Mouse (Mus musculus): ENCODE measurements at regions not wholly inside any gene's neighbourhood (a gene's known extent, or its start where the extent isn't known, plus 50 kb on each side); places are given as distances from the start of the nearest gene placed in this dataset.

DNA sequence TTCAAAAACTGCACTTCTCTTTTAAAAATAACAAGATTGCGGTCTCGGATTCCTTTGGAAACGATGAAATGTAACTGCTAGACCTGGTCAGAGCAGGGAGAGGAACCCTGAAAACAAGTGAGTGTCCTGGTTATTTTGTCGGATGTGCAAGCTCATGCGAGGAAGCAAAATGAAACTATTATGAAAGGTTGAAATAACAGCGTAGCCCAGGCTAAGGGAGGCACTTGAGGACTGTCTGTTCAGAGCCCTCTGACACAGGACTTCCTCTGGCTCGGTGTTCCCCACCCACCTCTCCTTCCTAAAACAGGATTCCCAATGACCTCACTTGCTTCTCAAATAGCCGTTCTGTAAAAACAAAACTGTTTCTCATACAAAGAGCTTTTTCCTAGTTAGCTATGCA lies 51.3 kb upstream of the S1pr1 start:
- TF ChIP-seq POLR2A (IDR thresholded peaks at IDR 0.05; ENCODE audit: insufficient read depth, low read length) (no peak), CTCF (IDR thresholded peaks at IDR 0.05; ENCODE audit: low read depth, low read length) (no peak), EP300 (IDR thresholded peaks at IDR 0.05; ENCODE audit: insufficient read depth, low read depth, low read length) (no peak)
